Mouse (Mus musculus) lung, embryonic 16.5 days (tissue): ENCODE measurements around the gene Prkg1. TPM values are rescaled to one million over a fixed set of nuclear protein-coding genes. Genes with fewer than 3 reads are reported as not detected.

Source experiments
- ATAC-seq: fragments of 200-750 bp; cut with Nextera tagmentation; 2 replicates; pipeline ENCODE4 v1.8.0; 2017; ENCODE audit warnings: low read depth, mild to moderate bottlenecking, moderate library complexity
- H3K27ac ChIP-seq: fragments of 300-500 bp; sonication (generic); 2 replicates; pipeline ENCODE4 v1.5.1; 2014; ENCODE audit warnings: mild to moderate bottlenecking, control low read depth, low read length
- H3K27me3 ChIP-seq: fragments of 300-500 bp; sonication (generic); 2 replicates; pipeline ENCODE4 v1.6.1; 2014; ENCODE audit warnings: low read depth, low read length, mixed read lengths; ENCODE audit not compliant: control insufficient read depth, insufficient read depth
- H3K36me3 ChIP-seq: fragments of 300-500 bp; sonication (generic); 2 replicates; pipeline ENCODE4 v1.6.1; 2014; ENCODE audit warnings: low read length; ENCODE audit not compliant: control insufficient read depth, insufficient read depth
- H3K4me1 ChIP-seq: fragments of 300-500 bp; sonication (generic); replicated peaks from 2 replicates; pipeline ENCODE4 v1.6.1; 2014; ENCODE audit warnings: low read length, mixed read lengths; ENCODE audit not compliant: control insufficient read depth, insufficient read depth
- H3K4me2 ChIP-seq: fragments of 300-500 bp; sonication (generic); 2 replicates; pipeline ENCODE4 v1.6.1; 2014; ENCODE audit warnings: low read depth, low read length, control low read depth
- H3K4me3 ChIP-seq: fragments of 300-500 bp; sonication (generic); 2 replicates; pipeline ENCODE4 v1.5.1; 2014; ENCODE audit warnings: mild to moderate bottlenecking, low read length, control low read depth
- H3K9ac ChIP-seq: fragments of 300-500 bp; sonication (generic); 2 replicates; pipeline ENCODE4 v1.6.1; 2014; ENCODE audit warnings: low read length, control low read depth
- H3K9me3 ChIP-seq: fragments of 300-500 bp; sonication (generic); 2 replicates; pipeline ENCODE4 v1.6.1; 2016; ENCODE audit warnings: low read length; ENCODE audit not compliant: control insufficient read depth
- WGBS: fragments of 180-500 bp; shearing (Covaris S2); extraction: QIAGEN DNeasy Blood & Tissue Kit; methylation state at CpG from one replicate; pipeline ENCODE4 v1.1.7; 2014; 5-methylcytosine and 5-hydroxymethylcytosine counted together
- polyA plus RNA-seq: library from polyadenylated mRNA; unstranded; fragments of >200 nt; fragmentation: Nextera tagmentation; extraction: Ambion mirVana; gene quantifications from 2 replicates; pipeline ENCODE4 v1.2.1, GENCODE M21; 2015

Gene Prkg1
- polyA plus RNA-seq, 1 experiment from 2014 or later = 6.9 TPM

DNA sequence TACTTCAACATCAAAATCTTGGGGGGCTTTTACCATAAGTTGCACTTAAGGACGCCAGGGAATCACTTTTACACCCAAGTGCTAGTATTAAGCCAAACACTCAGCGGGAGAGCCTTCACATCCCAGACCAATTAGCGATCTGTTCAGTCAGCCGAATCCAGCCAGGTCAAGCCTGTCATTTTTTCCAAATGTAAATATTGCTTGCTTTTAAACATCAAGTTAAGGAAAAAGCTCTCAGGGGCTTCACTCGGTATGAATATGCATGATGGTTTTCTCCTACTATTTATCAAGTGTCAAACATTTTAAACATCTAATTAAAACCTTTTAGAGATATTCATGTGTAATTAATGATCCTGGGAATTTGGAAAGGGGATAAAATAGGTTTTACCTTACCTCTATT is 611.4 kb downstream of the Prkg1 start:
- no peaks in the 10 kb centered on the region for H3K4me1 ChIP-seq
- H3K4me3 ChIP-seq = no peak overlapping the region
- WGBS = 28% methylated on average over 5 of the region's 5 CpGs
- ATAC-seq = no peak
- no peaks in the 10 kb centered on the region for H3K36me3 ChIP-seq
- no peak overlapping the region for H3K9ac ChIP-seq
- no peak overlapping the region for H3K27ac ChIP-seq
- no peaks in the 10 kb centered on the region for H3K27me3 ChIP-seq
- H3K4me2 ChIP-seq = no peak overlapping the region
- no peaks in the 10 kb centered on the region for H3K9me3 ChIP-seq

DNA sequence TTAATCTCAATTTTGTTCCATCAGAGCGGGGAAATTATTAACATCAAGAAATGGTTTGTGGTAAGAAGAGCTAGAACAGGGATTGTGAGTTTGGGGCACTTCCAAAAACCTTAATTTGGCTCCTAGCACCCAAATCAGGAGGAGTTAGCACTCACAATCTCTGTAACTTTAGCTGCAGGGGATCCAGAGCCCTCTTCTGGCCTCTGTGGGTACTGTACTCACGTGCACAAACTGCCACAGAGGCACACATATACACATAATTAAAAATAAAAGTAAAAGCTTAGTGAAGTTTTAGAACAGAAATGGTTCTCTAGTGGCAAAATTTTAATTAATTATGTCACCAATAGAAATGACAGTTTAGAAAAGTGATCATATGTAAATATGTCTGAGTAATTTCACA is 614.9 kb downstream of the Prkg1 start:
- H3K9me3 ChIP-seq = no peaks in the 10 kb centered on the region
- H3K36me3 ChIP-seq = no peaks in the 10 kb centered on the region
- no peak overlapping the region for H3K4me3 ChIP-seq
- H3K4me2 ChIP-seq = no peak overlapping the region
- H3K9ac ChIP-seq = no peak overlapping the region
- H3K4me1 ChIP-seq = no peaks in the 10 kb centered on the region
- WGBS = 92% methylated on average over 2 of the region's 2 CpGs
- no peak for ATAC-seq
- H3K27me3 ChIP-seq = no peaks in the 10 kb centered on the region
- no peak overlapping the region for H3K27ac ChIP-seq

DNA sequence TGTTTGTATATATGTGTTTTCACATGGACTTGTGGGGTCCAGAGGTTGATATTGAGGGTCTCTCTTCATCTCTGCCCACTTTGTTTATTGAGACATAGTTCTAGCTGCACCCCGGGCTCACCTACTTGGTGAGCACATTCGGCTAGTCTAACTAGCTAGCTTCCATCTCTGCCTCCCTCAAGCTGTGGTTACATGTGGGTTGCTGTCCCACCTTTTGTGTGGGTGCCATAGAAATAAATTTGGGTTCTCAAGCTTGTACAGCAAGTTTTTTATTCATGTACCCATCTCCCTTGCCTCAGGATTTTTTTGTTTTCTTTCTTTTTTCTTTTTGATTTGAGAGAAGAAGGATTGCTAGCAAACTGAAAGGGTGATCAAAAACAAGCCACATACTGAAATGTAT is 617.4 kb downstream of the Prkg1 start:
- Histone ChIP-seq H3K4me3 (no peak overlapping the region), H3K4me2 (no peak overlapping the region), H3K27ac (no peak overlapping the region), H3K4me1 (no peaks in the 10 kb centered on the region), H3K36me3 (no peaks in the 10 kb centered on the region), H3K9me3 (no peaks in the 10 kb centered on the region), H3K27me3 (no peaks in the 10 kb centered on the region), H3K9ac (no peak overlapping the region)
- ATAC-seq = no peak
- 89% methylated on average over 2 of the region's 2 CpGs for WGBS

DNA sequence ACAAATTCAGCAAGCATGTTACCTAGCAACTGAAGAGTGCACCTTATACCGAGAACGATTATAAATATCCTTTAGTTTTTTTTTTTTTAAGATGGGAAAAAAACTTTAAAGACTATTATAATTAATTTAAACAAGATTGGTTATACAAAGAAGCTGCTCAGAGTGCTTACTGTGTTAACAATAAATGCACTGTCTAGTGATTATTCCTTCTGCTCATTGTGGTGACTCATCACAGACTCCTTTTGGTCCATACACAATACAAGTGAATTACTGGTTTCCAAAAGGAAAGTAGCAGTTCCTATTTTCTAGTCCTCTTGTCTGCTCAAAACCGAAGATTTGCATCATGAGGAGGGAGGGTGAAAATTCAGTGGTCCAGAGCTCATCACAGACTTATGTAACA is 618.7 kb downstream of the Prkg1 start:
- ATAC-seq = no peak
- WGBS = 67% methylated on average over 3 of the region's 3 CpGs

DNA sequence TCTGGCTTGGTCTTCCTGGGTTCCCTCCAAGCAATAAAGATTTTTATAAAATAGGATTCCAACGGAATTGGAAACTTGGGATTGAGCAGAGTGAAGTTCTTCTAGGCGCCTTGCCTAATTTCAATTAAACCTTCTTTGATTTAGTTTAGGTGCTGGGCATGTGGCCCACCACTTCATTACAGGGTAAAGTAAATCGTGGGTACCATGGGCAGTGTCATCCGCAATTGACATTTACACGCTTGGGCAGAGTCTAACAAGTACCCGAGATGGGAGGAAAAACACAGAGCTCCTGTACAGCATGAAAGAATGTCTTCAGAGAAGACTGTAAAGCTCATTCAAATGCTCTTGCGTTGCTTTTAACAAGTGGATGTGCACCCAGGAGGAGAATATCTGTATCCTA is 622.9 kb downstream of the Prkg1 start:
- H3K9ac ChIP-seq = no peak overlapping the region
- ATAC-seq = no peak
- H3K27me3 ChIP-seq = no peaks in the 10 kb centered on the region
- no peaks in the 10 kb centered on the region for H3K9me3 ChIP-seq
- H3K36me3 ChIP-seq = no peaks in the 10 kb centered on the region
- WGBS = 81% methylated on average over 7 of the region's 7 CpGs
- no peak overlapping the region for H3K27ac ChIP-seq
- no peak overlapping the region for H3K4me3 ChIP-seq
- no peak overlapping the region for H3K4me2 ChIP-seq
- no peaks in the 10 kb centered on the region for H3K4me1 ChIP-seq

More for the DNA sequence above, 618.7 kb downstream of the Prkg1 start:
- H3K4me2 ChIP-seq = no peak overlapping the region
- no peak overlapping the region for H3K27ac ChIP-seq
- H3K9ac ChIP-seq = no peak overlapping the region
- H3K27me3 ChIP-seq = no peaks in the 10 kb centered on the region
- H3K36me3 ChIP-seq = no peaks in the 10 kb centered on the region
- H3K4me1 ChIP-seq = no peaks in the 10 kb centered on the region
- H3K4me3 ChIP-seq = no peak overlapping the region
- no peaks in the 10 kb centered on the region for H3K9me3 ChIP-seq

DNA sequence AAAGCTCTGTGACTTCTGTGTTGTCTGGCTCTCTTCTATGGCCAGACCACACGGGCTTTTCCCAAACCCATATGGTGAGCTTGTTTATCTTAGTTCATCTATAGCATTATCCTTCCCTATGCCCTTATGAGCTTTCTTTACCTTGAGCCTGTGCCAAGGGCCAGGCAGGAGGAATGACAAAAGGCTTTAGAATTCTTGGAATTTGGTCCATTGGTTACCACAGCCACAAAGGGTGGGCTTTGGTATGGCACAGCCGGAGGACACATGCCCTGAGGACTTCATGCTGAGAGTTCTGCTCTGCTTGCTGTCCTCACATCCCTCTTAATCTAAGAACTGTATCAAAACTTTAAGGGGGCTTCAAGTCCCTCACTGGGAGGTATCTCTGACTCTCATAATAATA is 628.5 kb downstream of the Prkg1 start:
- Histone ChIP-seq H3K27ac (no peak overlapping the region), H3K9ac (no peak overlapping the region), H3K27me3 (no peaks in the 10 kb centered on the region), H3K9me3 (no peaks in the 10 kb centered on the region), H3K4me2 (no peak overlapping the region), H3K36me3 (no peaks in the 10 kb centered on the region), H3K4me3 (no peak overlapping the region), H3K4me1 (no peaks in the 10 kb centered on the region; the same call in 1 of the 2 replicates)
- 15% methylated on average over 2 of the region's 2 CpGs for WGBS
- no peak for ATAC-seq

DNA sequence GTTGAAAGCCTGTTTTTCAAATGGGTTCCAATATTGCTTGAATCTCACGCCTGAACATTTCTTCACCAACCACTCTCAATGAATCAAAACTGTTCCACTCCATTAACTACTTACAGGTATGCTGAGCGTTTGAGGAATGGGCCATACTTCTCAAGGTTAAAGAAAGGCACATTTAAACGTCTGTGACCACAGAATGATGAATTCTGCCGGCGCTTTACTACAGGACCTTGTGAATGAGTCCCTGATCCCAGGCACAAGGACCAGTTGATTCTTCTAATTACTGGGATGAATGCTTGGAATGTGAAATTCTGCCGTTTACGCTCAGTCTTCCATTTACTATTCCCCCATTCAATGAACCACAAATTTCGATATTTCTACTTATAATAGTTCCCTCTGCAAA is 632.2 kb downstream of the Prkg1 start:
- no peak for ATAC-seq
- H3K9ac ChIP-seq = no peak overlapping the region
- H3K27me3 ChIP-seq = no peaks in the 10 kb centered on the region
- no peak overlapping the region for H3K4me3 ChIP-seq
- H3K4me2 ChIP-seq = no peak overlapping the region
- H3K4me1 ChIP-seq = no peaks in the 10 kb centered on the region; the same call in 1 of the 2 replicates
- no peaks in the 10 kb centered on the region for H3K9me3 ChIP-seq
- no peak overlapping the region for H3K27ac ChIP-seq
- H3K36me3 ChIP-seq = no peaks in the 10 kb centered on the region
- 78% methylated on average over 8 of the region's 8 CpGs for WGBS

DNA sequence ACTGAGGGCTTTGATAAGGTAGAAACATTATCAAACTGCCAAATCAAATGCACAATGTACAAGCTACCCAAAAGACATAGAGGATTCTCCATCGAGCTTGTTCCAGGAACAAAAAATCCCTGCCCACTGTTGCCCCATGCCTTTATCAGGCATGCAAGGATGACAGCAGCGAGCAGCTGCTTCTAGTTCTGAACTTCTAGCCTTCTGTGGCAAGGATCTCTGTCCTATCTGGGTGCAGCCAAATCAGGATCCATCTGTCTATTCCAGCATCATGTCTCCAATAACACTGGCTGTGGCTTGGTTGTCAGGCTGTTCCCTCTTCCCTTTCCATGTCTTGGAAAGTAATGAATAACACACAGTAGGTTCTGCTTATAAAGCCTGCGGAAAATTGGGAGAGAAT is 640.2 kb downstream of the Prkg1 start:
- H3K4me2 ChIP-seq = no peak overlapping the region
- H3K36me3 ChIP-seq = no peaks in the 10 kb centered on the region
- WGBS = 78% methylated on average over 3 of the region's 3 CpGs
- H3K27me3 ChIP-seq = no peaks in the 10 kb centered on the region
- no peak overlapping the region for H3K27ac ChIP-seq
- no peaks in the 10 kb centered on the region for H3K4me1 ChIP-seq
- no peak for ATAC-seq
- H3K9me3 ChIP-seq = no peaks in the 10 kb centered on the region
- H3K4me3 ChIP-seq = no peak overlapping the region
- H3K9ac ChIP-seq = no peak overlapping the region

DNA sequence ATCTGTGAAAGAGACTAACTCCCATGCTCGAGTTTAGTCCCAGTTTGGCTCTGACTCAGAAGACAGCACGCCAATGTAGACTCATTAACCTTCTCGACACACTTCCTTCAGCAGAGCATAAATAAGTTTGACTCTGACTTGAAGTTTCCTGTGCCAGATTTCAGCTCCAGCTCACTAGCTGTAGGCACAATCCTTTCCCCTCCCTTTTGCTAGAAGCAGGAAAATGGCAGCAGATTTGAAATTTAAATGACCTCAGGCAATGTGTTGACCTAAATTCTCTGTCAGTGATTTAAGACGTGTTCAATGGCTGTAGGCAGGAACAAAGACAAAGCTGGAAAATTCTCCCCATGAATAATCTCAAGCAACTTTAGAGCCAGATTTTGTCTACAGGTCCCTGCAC is 650.1 kb downstream of the Prkg1 start:
- Histone ChIP-seq H3K27ac (no peak overlapping the region), H3K4me3 (no peak overlapping the region), H3K4me1 (peaks cover 4% of the 10 kb centered on the region), H3K36me3 (no peaks in the 10 kb centered on the region), H3K4me2 (no peak overlapping the region), H3K27me3 (no peaks in the 10 kb centered on the region), H3K9ac (no peak overlapping the region), H3K9me3 (no peaks in the 10 kb centered on the region)
- ATAC-seq = peak; percentile 56
- 27% methylated on average over 4 of the region's 4 CpGs for WGBS

DNA sequence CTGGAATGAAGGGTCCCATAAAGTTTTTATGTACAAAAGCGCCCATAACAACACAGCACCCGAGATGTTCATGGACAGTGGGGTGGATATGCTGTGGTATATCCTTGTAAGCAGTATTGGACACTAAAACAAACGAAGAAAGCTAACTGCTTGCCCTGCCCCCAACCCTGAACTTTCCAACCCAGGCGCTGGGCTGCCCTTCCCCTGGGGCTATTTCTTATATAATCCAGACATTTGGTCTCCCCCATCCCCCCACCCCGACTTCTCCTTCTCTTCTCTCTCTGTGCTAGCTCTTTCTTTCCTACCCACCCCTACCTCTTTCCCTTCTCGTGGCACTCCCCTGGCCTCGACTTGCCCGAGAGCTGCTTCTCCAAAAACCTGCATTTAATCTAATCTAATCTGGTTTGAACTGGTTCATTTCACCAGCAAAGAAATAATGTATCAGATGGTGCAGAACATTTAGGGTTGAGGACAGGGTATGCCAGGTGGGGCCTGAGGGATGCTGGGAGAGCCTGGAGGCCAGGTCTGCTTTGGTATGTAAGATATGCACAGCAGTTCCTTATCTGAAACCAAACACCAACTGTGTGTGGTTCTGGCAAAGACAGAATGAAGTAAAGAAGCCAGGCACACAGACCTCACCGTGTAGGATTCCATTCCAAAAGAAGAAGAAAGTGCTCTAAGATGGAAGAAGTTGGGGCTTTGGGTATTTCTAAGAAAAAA is 657.8 kb downstream of the Prkg1 start:
- H3K9ac ChIP-seq = no peak overlapping the region
- ATAC-seq = peak; percentile 57
- 32% methylated on average over 9 of the region's 9 CpGs for WGBS

More for the DNA sequence above, 657.8 kb downstream of the Prkg1 start:
- no peak overlapping the region for H3K4me2 ChIP-seq
- no peaks in the 10 kb centered on the region for H3K27me3 ChIP-seq
- H3K9me3 ChIP-seq = no peaks in the 10 kb centered on the region
- no peak overlapping the region for H3K4me3 ChIP-seq
- no peak overlapping the region for H3K27ac ChIP-seq
- no peaks in the 10 kb centered on the region for H3K36me3 ChIP-seq
- peaks cover 2% of the 10 kb centered on the region; the same call in 1 of the 2 replicates for H3K4me1 ChIP-seq
